ENCODE assay signal across 11 mouse cellular contexts in the genomic region with DNA sequence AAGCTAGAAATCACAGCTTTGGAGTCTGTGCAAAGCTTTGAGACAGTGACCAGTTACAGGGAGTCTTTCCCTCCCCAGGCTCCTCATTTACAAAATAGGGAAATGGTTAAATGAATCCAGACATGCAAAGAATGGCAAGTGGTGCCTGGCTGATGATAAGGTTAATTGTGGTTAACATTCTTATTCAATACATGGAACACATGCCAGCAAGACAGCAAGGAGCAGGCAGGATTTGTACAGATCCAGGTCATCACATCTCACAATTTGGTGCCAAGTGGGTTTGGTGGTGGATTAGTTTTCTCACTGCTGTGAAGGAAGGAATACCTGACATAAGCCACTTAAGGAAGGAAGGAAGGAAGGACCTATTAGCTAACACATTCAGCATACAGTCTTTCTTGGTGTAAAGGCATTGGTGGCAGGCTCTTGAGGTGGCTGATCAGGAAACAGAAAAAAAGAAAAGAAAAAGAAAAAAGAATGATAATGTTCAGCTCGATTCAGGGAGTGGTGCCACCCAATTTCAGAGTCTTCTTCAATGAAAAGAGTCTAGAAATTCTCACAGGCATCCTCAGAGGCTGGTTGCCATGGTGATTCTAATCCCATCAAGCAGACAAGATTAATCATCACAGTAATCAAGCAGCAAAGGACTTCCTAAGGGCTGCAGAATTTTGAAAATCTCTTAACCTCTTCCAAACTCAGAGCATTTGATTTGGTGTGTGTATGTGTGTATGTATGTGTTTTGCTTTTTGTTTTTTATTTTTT. TPM values are rescaled to one million over a fixed set of nuclear protein-coding genes. Genes with fewer than 3 reads are reported as not detected.
A peak's percentile ranks its signal among the peaks of the same experiment; 100 is the strongest.
DNase-seq lines count a peak whose midpoint lies in the region; ATAC-seq and TF ChIP-seq lines count a peak whose summit lies in the region.
"Had no signal": no experiment of that assay in that cellular context is flagged by ENCODE, and none has a peak within 500 bp of the region (broad histone marks: within the 10 kb centered on the region; RNA-seq: fewer than 3 reads in every experiment).

No protein-coding gene starts in this region.

- no peak for DNase-seq in heart, adult 2 months
- DNase-seq in heart, postnatal 14 days = no peak
- peak; percentile 35 for DNase-seq in NIH3T3 (ENCODE audit: low read depth)
- DNase-seq in forebrain, embryonic 14.5 days (ENCODE audit: low spot score) = peak; percentile 80
- DNase-seq in layer of hippocampus, postnatal 36 days = no peak
- no peak for DNase-seq in right cerebral cortex, postnatal 14 days
- DNase-seq: kidney, postnatal 10 days; spleen, adult 18-20 months had no signal

- TF ChIP-seq CTCF in heart, adult 2 months (IDR thresholded peaks at IDR 0.05) = no peak

- H3K36me3 ChIP-seq in heart, adult 2 months (ENCODE audit: control insufficient read depth, insufficient read depth, low read length) = peaks cover 10% of the 10 kb centered on the region
- H3K36me3 ChIP-seq in forebrain, embryonic 14.5 days (ENCODE audit: control insufficient read depth, insufficient read depth, low read length) = no peaks in the 10 kb centered on the region
- H3K36me3 ChIP-seq in midbrain, embryonic 13.5 days = no peaks in the 10 kb centered on the region
- peaks cover 25% of the 10 kb centered on the region for H3K36me3 ChIP-seq in kidney, embryonic 16.5 days (ENCODE audit: insufficient read depth, low read length)

- intact Hi-C loops in heart, adult 2 months (cut with DNase I) = no loop called here
- intact Hi-C loops in heart, postnatal 14 days (cut with DNase I) = loop anchor here (5.0 kb wide), 1 partner anchor 78 kb away; no protein-coding TSS in a partner anchor

- no peak overlapping the region for H3K4me3 ChIP-seq in heart, adult 2 months
- no peak overlapping the region for H3K4me3 ChIP-seq in forebrain, embryonic 14.5 days (ENCODE audit: low read depth, low read length)
- H3K4me3 ChIP-seq in midbrain, embryonic 13.5 days (replicated peaks) = no peak overlapping the region
- H3K4me3 ChIP-seq in kidney, embryonic 16.5 days (ENCODE audit: low read length) = no peak overlapping the region

- peak overlapping the region; percentile 74 for H3K27ac ChIP-seq in heart, adult 2 months
- peak overlapping the region; percentile 75 for H3K27ac ChIP-seq in forebrain, embryonic 14.5 days (ENCODE audit: low read depth, low read length)
- peak overlapping the region; percentile 84 for H3K27ac ChIP-seq in midbrain, embryonic 13.5 days
- H3K27ac ChIP-seq in kidney, embryonic 16.5 days (ENCODE audit: low read length) = no peak overlapping the region

- H3K9ac ChIP-seq in heart, adult 2 months (ENCODE audit: low read depth, low read length) = no peak overlapping the region
- no peak overlapping the region; the same call in 1 of the 2 replicates for H3K9ac ChIP-seq in forebrain, embryonic 14.5 days (ENCODE audit: low read length)
- H3K9ac ChIP-seq in midbrain, embryonic 13.5 days (replicated peaks) = no peak overlapping the region
- H3K9ac ChIP-seq in kidney, embryonic 16.5 days (replicated peaks; ENCODE audit: low read length) = no peak overlapping the region

- H3K4me2 ChIP-seq in forebrain, embryonic 14.5 days (ENCODE audit: low read length) = no peak overlapping the region
- peak overlapping the region; percentile 19 for H3K4me2 ChIP-seq in midbrain, embryonic 13.5 days (replicated peaks)
- no peak overlapping the region for H3K4me2 ChIP-seq in kidney, embryonic 16.5 days (replicated peaks; ENCODE audit: low read depth, low read length)

- no peaks in the 10 kb centered on the region for H3K27me3 ChIP-seq in heart, adult 2 months (ENCODE audit: control insufficient read depth, insufficient read depth, low read length)
- H3K27me3 ChIP-seq in forebrain, embryonic 14.5 days (replicated peaks; ENCODE audit: control insufficient read depth, insufficient read depth, low read length) = no peaks in the 10 kb centered on the region
- H3K27me3 ChIP-seq in midbrain, embryonic 13.5 days = 0 out of 2 replicates have a peak, but pooled peaks cover 2% of the 10 kb centered on the region
- no peaks in the 10 kb centered on the region for H3K27me3 ChIP-seq in kidney, embryonic 16.5 days (ENCODE audit: insufficient read depth, low read length)

- TF ChIP-seq EP300 in heart, adult 2 months (IDR thresholded peaks at IDR 0.05; ENCODE audit: insufficient read depth, low read depth, low read length) = no peak

- 0 out of 2 replicates have a peak, but pooled peaks have one; percentile 29 for ATAC-seq in forebrain, embryonic 14.5 days
- ATAC-seq in midbrain, embryonic 13.5 days = peak; percentile 59; the same call in 1 of the 2 replicates
- ATAC-seq in kidney, embryonic 16.5 days (ENCODE audit: low FRiP score, low TSS enrichment) = no peak
- ATAC-seq: lung, postnatal 0 days had no signal

- peaks cover 5% of the 10 kb centered on the region for H3K4me1 ChIP-seq in heart, adult 2 months (ENCODE audit: control insufficient read depth, insufficient read depth, low read length)
- peaks cover 16% of the 10 kb centered on the region for H3K4me1 ChIP-seq in forebrain, embryonic 14.5 days (ENCODE audit: control insufficient read depth, insufficient read depth, low read length)
- H3K4me1 ChIP-seq in midbrain, embryonic 13.5 days (replicated peaks) = peaks cover 32% of the 10 kb centered on the region
- H3K4me1 ChIP-seq in kidney, embryonic 16.5 days (ENCODE audit: insufficient read depth, low read length) = peaks cover 7% of the 10 kb centered on the region; the same call in 1 of the 2 replicates

- H3K79me2 ChIP-seq in heart, adult 2 months (replicated peaks; ENCODE audit: control insufficient read depth, insufficient read depth, low read length) = no peaks in the 10 kb centered on the region

- no peaks in the 10 kb centered on the region for H3K9me3 ChIP-seq in forebrain, embryonic 14.5 days (replicated peaks; ENCODE audit: control insufficient read depth, low read length)
- H3K9me3 ChIP-seq in midbrain, embryonic 13.5 days = no peaks in the 10 kb centered on the region
- H3K9me3 ChIP-seq in kidney, embryonic 16.5 days (ENCODE audit: low read length) = 0 out of 2 replicates have a peak, but pooled peaks cover 3% of the 10 kb centered on the region

- 19% methylated on average over 1 of the region's 1 CpGs for WGBS in heart, adult 2 months
- WGBS in forebrain, embryonic 14.5 days = 0% methylated on average over 1 of the region's 1 CpGs
- WGBS in midbrain, embryonic 13.5 days = 3% methylated on average over 1 of the region's 1 CpGs
- WGBS in kidney, embryonic 16.5 days = 54% methylated on average over 1 of the region's 1 CpGs

- no peak for TF ChIP-seq POLR2A in heart, adult 2 months (IDR thresholded peaks at IDR 0.05; ENCODE audit: insufficient read depth, low read depth, low read length)

RNA-seq across cellular contexts. Expression of a gene that starts 27.1 kb away (rescaled TPM):
- total RNA-seq in heart, adult 2 months (2021) = 100 to 1,000 TPM; 259 to 296 TPM
- 133 and 148 TPM in 2 replicates for polyA plus RNA-seq in heart, adult 2 months (2012; rRNA removed)
- total RNA-seq in heart, postnatal 14 days (2021) = 100 to 1,000 TPM; 165 to 182 TPM
- polyA plus RNA-seq in forebrain, embryonic 14.5 days (2014; fragmentation: Nextera tagmentation; extraction: Ambion mirVana) = 1.4 and 1.7 TPM in 2 replicates
- 2.1 and 2.6 TPM in 2 replicates for polyA plus RNA-seq in midbrain, embryonic 13.5 days (2015; fragmentation: Nextera tagmentation; extraction: Ambion mirVana)
- polyA plus RNA-seq in kidney, embryonic 16.5 days (2015; fragmentation: Nextera tagmentation; extraction: Ambion mirVana) = 11.7 and 15.8 TPM in 2 replicates
- total RNA-seq in layer of hippocampus, postnatal 36 days (2021) = 10 to 100 TPM; 12.0 to 13.9 TPM

Comparison
In these comparisons a context has a peak if more than half of its experiments do, and no peak if none do; other contexts are left out.
1. DNase-seq: peak in NIH3T3 (single experiment) and forebrain, embryonic 14.5 days (single experiment); none in heart, adult 2 months (0 of 2), heart, postnatal 14 days (0 of 2), layer of hippocampus, postnatal 36 days (0 of 2) and right cerebral cortex, postnatal 14 days (single experiment).